Mouse (Mus musculus) kidney, postnatal 10 days (tissue): ENCODE data around the gene Tmem200a.

ENCODE experiments used
- DNase-seq: peaks from one replicate; pipeline ENCODE4 v3.0.0; 2021; ENCODE audit warnings: mixed read lengths

Tmem200a gene

DNA sequence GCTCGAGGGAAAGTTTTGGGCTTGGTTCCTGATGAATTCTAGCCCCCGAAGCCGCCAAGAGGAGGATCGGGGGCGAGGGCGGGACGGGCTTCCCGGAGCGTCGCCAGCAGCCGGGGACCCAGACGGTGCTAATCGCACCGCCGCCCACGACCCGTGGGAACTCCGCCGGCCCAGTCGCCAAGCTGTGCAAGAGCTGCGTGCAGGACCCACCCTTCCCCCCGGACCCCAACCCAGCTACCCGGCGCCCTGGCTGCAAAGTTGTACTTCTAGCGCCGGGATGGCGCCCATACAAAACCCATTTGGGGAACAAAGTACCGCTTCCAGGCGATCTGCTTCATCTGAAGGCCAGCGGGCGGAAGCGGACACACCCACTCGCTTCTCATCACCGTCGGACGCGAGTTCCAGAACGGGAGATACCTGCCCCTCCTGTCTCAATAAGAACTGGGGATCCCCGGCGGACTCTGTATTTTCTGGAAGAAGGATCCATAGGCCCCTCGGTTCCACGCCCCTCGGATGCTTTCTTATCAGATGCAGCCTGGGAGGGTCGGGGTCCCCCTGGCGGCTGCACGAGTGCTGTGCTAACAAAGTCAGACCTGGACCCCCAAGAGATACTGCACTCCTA, at the start of gene Tmem200a:
Tmem200a (minus strand) TSS at position 532 of the 622 bp plus-strand sequence.
- peak; percentile 82 for DNase-seq

- no peak for DNase-seq
Measured at GRCm38 (mm10) chr10:26119822-26120183, 41.0 kb upstream of the Tmem200a start.

DNA sequence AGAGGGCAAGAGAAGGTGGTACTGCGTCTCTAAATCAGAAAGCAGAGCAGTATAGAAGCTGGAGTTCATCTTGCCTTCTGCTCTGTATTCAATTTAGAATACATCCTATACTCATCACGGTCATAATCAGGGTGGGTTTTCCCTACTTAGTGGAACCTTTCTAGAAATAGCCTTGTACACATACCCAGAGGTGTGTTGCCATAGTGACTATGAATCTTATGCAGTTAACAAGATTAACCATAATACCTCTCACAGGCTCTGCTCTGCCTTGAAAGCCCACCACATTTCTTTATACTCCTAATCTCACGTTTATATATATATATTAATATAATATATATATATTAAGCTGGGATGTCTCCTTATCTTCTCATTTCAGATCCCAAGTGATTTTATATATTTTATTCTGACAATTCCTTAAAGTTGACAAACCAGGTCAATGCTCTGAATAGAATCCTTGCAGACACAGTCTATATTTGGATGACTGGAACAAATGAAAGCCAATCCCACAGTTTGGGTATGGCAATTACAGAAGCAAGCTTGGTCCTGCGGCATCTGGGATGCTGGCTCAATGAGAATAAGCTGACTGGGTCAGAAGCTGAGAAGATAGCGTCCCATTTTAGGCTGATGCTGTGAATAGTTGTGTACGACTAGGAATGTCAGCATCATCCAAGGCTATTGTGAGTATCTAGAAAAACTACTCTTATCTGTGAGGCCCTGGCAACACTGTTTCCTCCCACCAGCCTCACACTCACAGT, 40.4 kb upstream of the Tmem200a start:
- DNase-seq = no peak

DNA sequence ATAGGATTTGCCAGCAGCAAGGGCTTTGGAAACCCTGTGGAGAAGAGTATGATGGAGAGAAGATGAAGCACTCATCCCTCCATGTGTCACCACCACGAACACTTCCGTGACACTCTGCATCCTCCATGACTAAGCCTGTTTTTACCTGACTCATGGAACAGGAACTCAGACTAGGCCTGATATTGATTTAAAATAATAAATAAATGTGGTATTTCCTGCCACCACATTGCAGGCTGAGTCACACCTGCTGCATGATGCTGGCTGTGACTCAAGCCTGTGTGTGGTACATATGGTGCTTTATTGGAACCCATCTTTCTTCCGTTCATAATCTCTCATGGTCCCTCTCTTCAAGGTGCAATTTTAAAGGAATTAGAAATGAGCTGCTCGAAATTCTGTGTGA, 35.6 kb upstream of the Tmem200a start:
- no peak for DNase-seq

- DNase-seq = no peak
Measured at GRCm38 (mm10) chr10:26103330-26103982, 24.6 kb upstream of the Tmem200a start.

- DNase-seq = peak; percentile 42
Measured at GRCm38 (mm10) chr10:26082081-26082480, 3.2 kb upstream of the Tmem200a start.

DNA sequence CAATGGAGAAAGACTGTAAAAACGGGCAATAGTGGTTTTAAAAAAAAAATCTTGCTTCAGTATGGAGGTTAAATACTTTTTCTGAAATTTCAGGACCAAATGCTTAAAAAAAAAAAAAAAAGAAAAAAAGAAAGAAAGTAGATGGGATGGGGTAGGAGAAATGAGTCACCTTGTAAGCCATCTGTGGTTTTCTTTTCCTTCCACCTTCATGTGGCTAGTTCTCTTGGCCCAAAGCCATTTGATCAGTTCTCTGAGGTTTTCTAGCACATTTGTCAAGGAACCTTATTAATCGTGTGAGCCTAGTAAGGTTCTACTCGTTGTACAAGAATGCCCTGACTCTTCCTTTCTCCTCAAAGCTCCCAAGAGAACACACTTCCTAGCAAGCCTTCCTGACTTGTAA, 826 bp upstream of the Tmem200a start:
- DNase-seq = no peak

DNA sequence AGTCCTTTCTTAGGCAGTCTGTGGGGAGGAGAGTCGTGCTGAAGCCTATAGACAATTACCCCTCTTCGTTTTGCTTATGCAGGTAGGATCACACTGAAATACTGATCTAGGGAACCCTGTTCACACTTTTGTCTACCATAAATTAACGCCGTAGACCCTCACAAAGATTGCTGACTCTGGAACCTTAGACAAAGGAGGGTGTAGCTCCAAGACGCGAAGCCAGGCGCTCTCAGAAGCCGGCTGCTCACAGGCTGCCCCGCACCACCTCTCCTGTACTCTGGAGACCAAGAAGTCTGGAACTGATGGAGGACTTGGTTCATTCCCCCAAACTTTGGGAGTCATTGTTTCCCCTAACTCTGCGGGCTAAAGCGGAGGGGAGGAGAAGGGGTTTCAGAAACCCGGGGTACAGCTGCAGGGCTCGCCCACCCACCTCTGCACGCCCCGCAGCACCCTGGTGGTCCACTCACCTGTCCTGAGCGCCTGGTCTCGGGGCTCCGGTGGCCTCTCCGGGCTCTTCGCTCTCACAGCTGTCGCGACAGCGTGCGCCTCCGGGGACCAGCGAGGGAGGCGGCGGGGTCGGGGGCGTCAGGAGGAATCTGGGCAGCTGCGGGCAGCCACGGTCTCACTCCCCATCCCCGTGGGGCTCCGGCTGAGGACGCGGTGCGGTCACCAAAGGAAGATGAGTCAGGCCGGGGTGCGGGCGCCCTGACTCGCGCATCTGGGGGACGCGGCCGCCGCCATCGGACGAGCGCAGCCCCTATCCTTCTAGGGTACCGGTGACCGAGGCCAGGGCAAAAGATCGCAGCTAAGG, 976 bp downstream of the Tmem200a start, which contains the start of gene Gm9767:
Gm9767 (plus strand) TSS at position 585 of the 811 bp plus-strand sequence.
- peak; percentile 22 for DNase-seq

DNA sequence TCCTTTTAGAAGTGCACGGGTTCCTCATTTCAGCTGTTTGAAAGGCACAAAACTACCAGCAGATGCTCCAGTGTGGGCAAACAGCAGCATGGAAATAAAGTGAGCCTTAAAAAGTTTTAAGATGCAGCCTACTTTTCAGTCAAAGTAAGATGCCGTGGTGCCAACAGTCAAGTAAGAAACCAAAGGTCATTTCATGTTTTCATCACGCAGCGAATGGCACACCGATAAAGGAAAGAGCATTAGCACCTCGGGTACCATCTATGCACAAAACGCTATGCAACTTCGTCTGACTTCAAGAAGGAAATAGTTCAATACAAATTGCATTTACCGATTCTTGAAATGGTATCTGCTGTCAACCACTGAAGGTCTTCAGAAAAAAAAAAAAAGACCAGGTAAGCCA, 1.9 kb downstream of the Tmem200a start:
- DNase-seq = no peak

DNA sequence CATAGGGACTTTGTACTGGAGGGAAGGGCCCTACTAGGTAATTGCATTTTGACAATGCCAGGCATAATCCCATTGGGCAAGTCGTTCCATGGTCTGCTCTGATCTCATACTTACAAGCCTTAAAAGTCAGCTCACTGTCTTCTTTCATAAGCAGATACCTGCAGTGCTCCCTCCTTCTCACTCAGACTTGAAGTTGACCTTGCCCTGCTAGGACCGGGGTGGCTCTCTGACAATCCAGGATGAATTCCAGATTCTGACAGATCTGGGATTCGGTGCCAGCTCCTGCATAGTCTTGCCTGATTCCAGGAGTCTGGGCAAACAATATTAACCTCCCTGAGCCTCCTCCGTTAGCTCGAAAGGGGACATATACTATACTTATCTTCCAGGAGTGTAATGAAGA, 6.9 kb downstream of the Tmem200a start:
- DNase-seq = no peak

GRCm38 (mm10) chr10:26063071-26063470, 15.8 kb downstream of the Tmem200a start:
- DNase-seq = no peak

DNA sequence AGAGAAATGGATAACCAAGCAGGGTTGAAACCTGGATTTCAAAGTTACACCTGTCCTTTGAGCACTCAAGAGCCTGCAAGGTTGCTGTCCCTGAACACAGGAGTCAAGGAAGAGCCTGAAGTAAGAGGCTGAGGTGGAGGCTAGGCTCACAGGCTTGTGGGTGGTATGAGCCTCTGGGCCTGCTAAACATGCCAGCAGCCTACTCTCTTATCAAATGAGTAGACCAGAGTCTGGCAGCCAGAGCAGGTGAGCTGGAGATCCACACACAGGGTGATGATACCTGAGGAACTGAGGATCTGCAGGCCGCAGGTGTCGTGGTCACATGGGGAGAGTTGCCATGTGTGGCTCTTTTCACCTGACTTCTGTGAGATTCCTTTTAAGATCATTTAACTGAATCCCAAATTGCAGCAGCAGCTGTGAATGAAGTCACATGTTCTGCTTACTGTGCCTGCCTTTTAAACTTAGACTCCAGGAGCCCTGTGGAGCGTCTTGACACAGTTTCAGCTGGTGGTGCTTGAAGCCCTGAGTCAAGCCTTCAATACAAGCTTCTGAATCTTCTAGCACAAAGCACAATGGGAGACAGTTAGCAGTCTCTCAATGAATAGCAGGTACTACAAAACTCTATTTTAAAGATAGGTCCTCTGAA, 19.1 kb downstream of the Tmem200a start:
- no peak for DNase-seq

DNA sequence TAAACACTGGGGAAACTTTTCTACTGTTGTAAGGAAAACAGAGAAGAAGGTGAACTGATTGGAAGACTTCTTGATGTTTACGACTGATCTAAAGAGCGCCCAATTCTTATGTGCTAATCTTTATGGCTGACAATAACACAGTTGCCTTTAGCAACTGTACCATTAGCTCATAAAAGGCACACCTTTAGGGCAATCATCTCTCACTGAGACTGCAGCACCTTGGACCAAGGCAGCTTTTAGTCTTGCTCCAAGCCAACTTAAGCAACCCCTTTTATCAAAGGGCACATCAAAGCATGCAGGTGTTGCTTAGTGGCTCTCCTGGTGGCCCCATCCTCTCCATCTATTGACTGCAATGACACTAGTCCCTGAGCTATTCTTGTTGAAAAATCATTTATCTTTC, 27.7 kb downstream of the Tmem200a start:
- DNase-seq = no peak

DNA sequence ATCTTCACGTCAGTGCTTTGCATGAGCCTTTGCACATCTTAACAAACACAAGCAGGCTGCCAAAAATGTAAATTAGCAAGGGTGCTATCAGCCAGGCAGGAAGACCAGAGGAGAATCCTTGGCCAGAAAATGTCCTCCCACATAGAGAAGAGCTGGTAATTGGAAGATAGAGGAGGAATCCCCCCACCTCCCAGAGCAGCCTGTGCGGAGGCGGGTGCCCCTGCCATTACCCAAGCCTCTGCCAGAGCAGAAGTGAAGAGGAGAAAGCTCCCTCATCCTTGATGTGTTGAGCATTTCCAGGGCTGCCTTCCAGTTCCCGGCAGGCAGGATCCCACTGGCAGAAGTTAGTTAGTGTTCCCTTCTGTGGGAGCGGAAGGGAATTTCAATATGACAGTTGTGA, 43.9 kb downstream of the Tmem200a start:
- DNase-seq = no peak

DNA sequence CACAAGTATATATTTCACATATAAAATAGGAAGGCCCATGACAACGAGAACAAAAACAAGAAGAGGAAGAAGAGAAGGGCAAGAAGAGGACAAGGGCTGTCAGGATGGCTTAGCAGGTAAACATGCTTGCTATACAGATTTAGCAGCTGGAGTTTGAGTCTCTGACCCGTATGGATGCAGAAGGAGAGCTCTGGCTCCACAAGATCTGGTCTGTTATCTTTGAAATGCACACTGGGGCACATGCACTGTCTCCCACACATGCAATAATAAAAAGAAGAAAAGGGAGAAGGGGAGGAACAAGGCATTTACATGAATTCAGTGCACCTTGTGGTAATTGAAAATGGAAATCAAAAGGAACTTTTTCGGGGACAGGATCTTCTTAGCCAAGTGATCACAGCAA, 60.1 kb downstream of the Tmem200a start:
- DNase-seq = no peak

DNA sequence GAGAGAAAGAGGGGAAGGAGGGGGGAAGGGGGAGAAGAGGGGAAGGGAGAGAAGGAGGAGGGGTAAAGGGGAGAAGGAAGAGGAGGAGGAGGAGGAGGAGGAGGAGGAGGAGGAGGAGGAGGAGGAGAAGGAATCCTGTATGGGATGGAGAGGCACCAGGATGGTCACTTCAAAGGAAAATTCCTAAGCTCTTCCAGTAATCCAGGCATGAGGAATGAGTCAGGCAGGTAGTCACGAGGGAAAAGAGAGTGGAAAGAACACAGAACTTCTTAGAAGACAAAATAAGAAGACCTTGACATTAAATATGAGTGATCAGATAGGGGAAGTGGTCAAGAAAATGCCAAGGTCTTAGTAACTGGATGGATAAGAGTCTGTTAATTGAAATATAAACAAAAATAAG, 64.6 kb downstream of the Tmem200a start:
- no peak for DNase-seq

- peak; percentile 50 for DNase-seq
Measured at GRCm38 (mm10) chr10:26008948-26009347, 69.9 kb downstream of the Tmem200a start.

GRCm38 (mm10) chr10:26005471-26005870, 73.4 kb downstream of the Tmem200a start:
- DNase-seq = no peak

DNA sequence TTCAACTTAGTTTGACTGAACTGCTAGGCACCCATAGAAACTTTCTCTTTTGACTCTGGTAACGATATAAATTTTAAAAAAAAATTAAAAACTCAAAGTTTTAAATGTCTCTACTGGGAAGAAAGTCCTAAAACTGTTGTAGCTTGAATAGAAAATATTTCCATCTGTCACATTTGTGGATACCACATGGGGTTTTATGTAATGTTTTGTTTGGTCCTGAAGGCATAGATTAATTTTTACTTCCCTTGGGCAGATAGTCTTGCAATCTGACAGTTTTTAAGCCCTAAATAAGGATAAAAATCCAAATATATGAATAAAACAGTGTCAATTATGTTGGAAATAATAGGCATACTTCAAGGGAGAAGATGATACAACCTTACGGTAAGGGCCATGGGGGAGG, 78.0 kb downstream of the Tmem200a start:
- DNase-seq = no peak

DNA sequence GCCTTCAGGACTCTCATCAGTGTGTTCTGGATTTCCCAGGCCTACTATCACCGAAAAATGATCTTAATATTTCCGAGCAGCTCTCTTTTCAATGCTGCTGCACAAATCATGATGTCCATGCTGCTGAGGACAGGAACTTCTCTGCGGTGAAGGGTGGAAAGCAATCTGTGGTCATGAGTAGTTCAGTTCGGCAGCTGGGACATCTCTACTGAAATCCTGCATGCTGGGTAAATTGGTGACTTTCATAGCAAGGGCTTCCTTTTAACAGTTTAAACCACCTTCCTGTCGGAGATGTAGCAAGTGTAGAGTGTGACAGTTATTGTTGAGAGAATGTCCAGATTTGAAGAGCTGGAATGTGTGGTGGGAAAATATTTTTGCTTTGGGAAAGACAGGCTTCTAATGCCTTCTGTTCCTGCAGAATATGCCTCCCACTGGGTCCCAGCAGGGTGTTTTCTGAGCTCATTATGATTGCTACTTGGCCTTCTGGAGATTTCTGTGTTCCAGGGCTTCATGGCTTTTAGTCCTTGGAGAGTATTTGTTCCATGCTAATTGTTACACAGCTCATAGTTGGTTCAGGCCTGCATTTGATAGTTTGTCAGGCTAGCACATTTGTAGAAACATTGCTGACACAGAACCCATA, 79.4 kb downstream of the Tmem200a start:
- DNase-seq = peak; percentile 12

GRCm38 (mm10) chr10:25984056-25984455, 94.8 kb downstream of the Tmem200a start:
- no peak for DNase-seq

DNA sequence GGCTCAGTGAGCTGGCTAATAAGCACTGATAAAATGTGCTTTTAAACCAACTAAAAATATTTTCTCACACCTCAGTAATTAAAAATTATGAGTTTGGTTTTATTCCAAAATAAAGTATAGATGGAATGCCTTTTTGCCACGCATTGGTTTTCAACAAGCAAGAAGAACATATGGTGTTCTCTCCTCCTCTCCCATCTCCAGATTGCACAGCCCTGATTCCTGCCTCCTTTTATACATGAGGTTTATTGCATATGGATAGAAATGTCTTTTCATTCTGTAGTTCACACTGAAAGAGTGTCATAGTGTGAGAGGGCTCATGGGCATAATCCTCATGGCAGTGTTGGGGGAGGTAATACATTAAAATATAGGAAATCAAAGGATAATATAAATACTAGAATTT, 96.2 kb downstream of the Tmem200a start:
- no peak for DNase-seq
